Mouse (Mus musculus) limb, embryonic 12.5 days (tissue): ENCODE data around the gene Mcl1. TPM values are rescaled to one million over a fixed set of nuclear protein-coding genes. Genes with fewer than 3 reads are reported as not detected.
A peak's percentile ranks its signal among the peaks of the same experiment; 100 is the strongest.

Experiments
- ATAC-seq: fragments of 200-750 bp; cut with Nextera tagmentation; 2 replicates; pipeline ENCODE4 v1.8.0; 2017; ENCODE audit warnings: low read depth, moderate TSS enrichment; ENCODE audit not compliant: insufficient number of reproducible peaks, insufficient read depth, low FRiP score, low TSS enrichment
- H3K27ac ChIP-seq: fragments of 300-500 bp; sonication (generic); 2 replicates; pipeline ENCODE4 v1.5.1; 2016; ENCODE audit warnings: mild to moderate bottlenecking, moderate library complexity
- H3K27me3 ChIP-seq: fragments of 300-500 bp; sonication (generic); 2 replicates; pipeline ENCODE4 v1.6.1; 2016; ENCODE audit warnings: mild to moderate bottlenecking, moderate library complexity
- H3K36me3 ChIP-seq: fragments of 300-500 bp; sonication (generic); 2 replicates; pipeline ENCODE4 v1.6.1; 2016; ENCODE audit warnings: mild to moderate bottlenecking, moderate library complexity
- H3K4me1 ChIP-seq: fragments of 300-500 bp; sonication (generic); replicated peaks from 2 replicates; pipeline ENCODE4 v1.6.1; 2016
- H3K4me2 ChIP-seq: fragments of 300-500 bp; sonication (generic); 2 replicates; pipeline ENCODE4 v1.6.1; 2016; ENCODE audit warnings: mild to moderate bottlenecking, moderate library complexity
- H3K4me3 ChIP-seq: fragments of 300-500 bp; sonication (generic); replicated peaks from 2 replicates; pipeline ENCODE4 v1.5.1; 2016; ENCODE audit warnings: mild to moderate bottlenecking
- H3K9ac ChIP-seq: fragments of 300-500 bp; sonication (generic); replicated peaks from 2 replicates; pipeline ENCODE4 v1.6.1; 2016; ENCODE audit warnings: mild to moderate bottlenecking, moderate library complexity
- H3K9me3 ChIP-seq: fragments of 300-500 bp; sonication (generic); 2 replicates; pipeline ENCODE4 v1.6.1; 2016; ENCODE audit warnings: mild to moderate bottlenecking, moderate library complexity
- WGBS: fragments of 180-500 bp; shearing (Covaris S2); methylation state at CpG from one replicate; pipeline ENCODE4 v1.1.7; 2016; 5-methylcytosine and 5-hydroxymethylcytosine counted together
- polyA plus RNA-seq: library from polyadenylated mRNA; unstranded; fragments of >200 nt; fragmentation: Nextera tagmentation; extraction: Ambion mirVana; gene quantifications from 2 replicates; pipeline ENCODE4 v1.2.1, GENCODE M21; 2016

The Mcl1 gene
- polyA plus RNA-seq, 1 experiment from 2014 or later: 69.9 TPM

GRCm38 (mm10) chr3:95630856-95631255 lies 27.7 kb upstream of the Mcl1 start:
- Histone ChIP-seq H3K4me1 (peaks cover 6% of the 10 kb centered on the region), H3K9ac (no peak overlapping the region), H3K4me3 (no peak overlapping the region), H3K9me3 (no peaks in the 10 kb centered on the region), H3K27me3 (no peaks in the 10 kb centered on the region), H3K4me2 (no peak overlapping the region), H3K36me3 (peaks cover 97% of the 10 kb centered on the region), H3K27ac (no peak overlapping the region)
- 81% methylated on average over 3 of the region's 3 CpGs for WGBS
- no peak for ATAC-seq

GRCm38 (mm10) chr3:95631304-95631703 lies 27.3 kb upstream of the Mcl1 start:
- H3K9ac ChIP-seq: no peak overlapping the region
- no peak overlapping the region for H3K27ac ChIP-seq
- no peaks in the 10 kb centered on the region for H3K27me3 ChIP-seq
- H3K4me3 ChIP-seq: no peak overlapping the region
- H3K36me3 ChIP-seq: peaks cover 99% of the 10 kb centered on the region
- WGBS: 77% methylated on average over 6 of the region's 6 CpGs
- no peaks in the 10 kb centered on the region for H3K9me3 ChIP-seq
- no peak for ATAC-seq
- peaks cover 1% of the 10 kb centered on the region for H3K4me1 ChIP-seq
- H3K4me2 ChIP-seq: no peak overlapping the region

- Histone ChIP-seq H3K27me3 (no peaks in the 10 kb centered on the region), H3K4me1 (no peaks in the 10 kb centered on the region), H3K9me3 (no peaks in the 10 kb centered on the region), H3K27ac (peak overlapping the region; percentile 5; the same call in 1 of the 2 replicates), H3K36me3 (peaks cover 100% of the 10 kb centered on the region), H3K4me2 (no peak overlapping the region), H3K9ac (no peak overlapping the region), H3K4me3 (no peak overlapping the region)
- no peak for ATAC-seq
- WGBS: 81% methylated on average over 12 of the region's 12 CpGs
Measured at GRCm38 (mm10) chr3:95632648-95633588, 25.7 kb upstream of the Mcl1 start.

DNA sequence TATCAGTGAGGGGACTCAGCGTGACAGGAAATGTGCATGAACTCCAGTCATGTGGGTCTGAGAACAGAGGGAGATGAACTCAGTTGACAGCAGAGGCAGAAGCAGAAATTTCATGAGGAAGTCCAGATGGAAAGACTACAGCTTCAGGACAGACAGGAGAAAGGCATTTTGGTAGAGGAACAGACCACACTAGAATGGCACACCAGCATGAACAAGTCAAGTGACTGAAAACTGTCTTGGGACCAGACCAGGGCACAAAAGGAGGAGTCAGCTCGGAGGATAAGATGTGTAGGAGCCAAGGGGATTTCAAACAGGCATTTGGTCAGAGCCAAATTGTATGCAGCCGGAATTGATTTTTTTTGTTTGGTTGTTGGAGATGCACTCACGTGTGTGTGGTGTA lies 23.0 kb upstream of the Mcl1 start:
- Histone ChIP-seq H3K4me1 (no peaks in the 10 kb centered on the region), H3K9me3 (no peaks in the 10 kb centered on the region), H3K4me3 (no peak overlapping the region), H3K27ac (no peak overlapping the region), H3K9ac (no peak overlapping the region), H3K36me3 (peaks cover 99% of the 10 kb centered on the region), H3K27me3 (no peaks in the 10 kb centered on the region), H3K4me2 (no peak overlapping the region)
- ATAC-seq: no peak
- 85% methylated on average over 4 of the region's 4 CpGs for WGBS

- no peak overlapping the region for H3K27ac ChIP-seq
- H3K4me1 ChIP-seq: no peaks in the 10 kb centered on the region
- H3K4me2 ChIP-seq: no peak overlapping the region
- no peak overlapping the region for H3K9ac ChIP-seq
- H3K4me3 ChIP-seq: no peak overlapping the region
- peaks cover 95% of the 10 kb centered on the region for H3K36me3 ChIP-seq
- H3K9me3 ChIP-seq: no peaks in the 10 kb centered on the region
- no peaks in the 10 kb centered on the region for H3K27me3 ChIP-seq
- 75% methylated on average over 4 of the region's 4 CpGs for WGBS
- ATAC-seq: no peak
Measured at GRCm38 (mm10) chr3:95636072-95636471, 22.5 kb upstream of the Mcl1 start.

DNA sequence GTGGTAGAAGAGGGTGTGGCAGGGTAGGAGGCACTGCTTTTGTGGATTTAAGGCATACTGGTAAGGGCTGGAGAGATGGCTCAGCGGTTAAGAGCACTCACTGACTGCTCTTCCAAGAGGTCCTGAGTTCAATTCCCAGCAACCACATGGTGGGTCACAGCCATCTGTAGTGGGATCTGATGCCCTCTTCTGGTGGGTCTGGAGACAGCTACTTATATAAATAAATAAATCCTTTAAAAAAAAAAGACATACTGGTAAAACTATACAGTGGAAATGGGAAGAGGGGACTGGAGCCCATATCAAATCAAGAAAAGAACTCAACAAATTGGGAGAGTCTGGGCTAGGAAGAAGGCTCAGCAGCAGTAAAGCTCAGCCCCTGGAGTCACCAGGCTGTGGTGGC lies 18.9 kb upstream of the Mcl1 start:
- Histone ChIP-seq H3K9ac (no peak overlapping the region), H3K4me1 (no peaks in the 10 kb centered on the region), H3K4me2 (no peak overlapping the region), H3K27me3 (no peaks in the 10 kb centered on the region), H3K4me3 (no peak overlapping the region), H3K9me3 (no peaks in the 10 kb centered on the region), H3K27ac (no peak overlapping the region), H3K36me3 (peaks cover 70% of the 10 kb centered on the region)
- no peak for ATAC-seq
- 96% methylated on average over 1 of the region's 1 CpGs for WGBS

GRCm38 (mm10) chr3:95643097-95643496 lies 15.5 kb upstream of the Mcl1 start:
- Histone ChIP-seq H3K9ac (no peak overlapping the region), H3K27me3 (no peaks in the 10 kb centered on the region), H3K4me1 (no peaks in the 10 kb centered on the region), H3K4me2 (no peak overlapping the region), H3K9me3 (no peaks in the 10 kb centered on the region), H3K36me3 (peaks cover 36% of the 10 kb centered on the region), H3K4me3 (no peak overlapping the region), H3K27ac (no peak overlapping the region)
- no peak for ATAC-seq
- 90% methylated on average over 7 of the region's 7 CpGs for WGBS

DNA sequence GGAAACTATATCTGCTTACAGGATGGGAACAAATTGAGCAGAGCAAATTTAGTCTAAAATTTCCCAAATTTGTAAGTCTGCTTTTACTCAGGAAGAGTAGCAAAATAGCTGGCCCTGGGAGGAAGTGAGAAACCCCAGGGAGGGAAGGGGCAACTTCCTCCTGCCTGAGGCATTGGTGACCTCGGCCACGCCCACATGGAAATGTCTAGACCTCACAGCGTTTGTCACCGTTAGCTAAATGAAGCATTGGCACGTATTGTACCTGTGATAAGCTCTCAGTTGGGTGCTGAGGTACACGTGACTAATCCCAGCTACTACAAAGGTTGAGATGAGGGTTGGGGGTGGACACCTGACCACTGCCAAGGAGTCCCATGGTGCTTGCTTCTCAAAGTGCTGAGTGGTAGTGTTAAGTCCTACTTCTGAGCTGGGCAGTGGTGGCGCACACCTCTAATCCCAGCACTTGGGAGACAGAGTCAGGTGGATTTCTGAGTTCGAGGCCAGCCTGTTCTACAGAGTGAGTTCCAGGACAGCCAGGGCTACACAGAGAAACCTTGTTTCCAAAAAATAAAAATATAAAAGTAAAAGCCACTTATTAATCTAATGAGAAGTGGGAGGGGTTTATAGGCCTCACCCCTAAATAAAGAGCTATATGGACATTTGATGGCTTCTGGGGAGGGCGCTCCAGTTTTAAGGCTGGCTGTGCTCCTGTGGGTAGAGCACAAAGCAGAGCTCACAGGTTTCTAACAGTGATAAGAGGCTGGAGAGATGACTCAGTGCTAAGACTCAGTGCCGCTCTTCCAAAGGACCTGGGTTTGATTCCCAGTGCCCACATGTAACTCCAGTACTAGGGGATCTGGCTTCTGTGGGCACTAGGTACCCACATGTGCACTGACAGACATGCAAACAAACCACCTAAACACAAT lies 13.0 kb upstream of the Mcl1 start:
- Histone ChIP-seq H3K4me1 (no peaks in the 10 kb centered on the region), H3K4me2 (no peak overlapping the region), H3K9me3 (no peaks in the 10 kb centered on the region), H3K4me3 (no peak overlapping the region), H3K9ac (no peak overlapping the region), H3K27ac (no peak overlapping the region), H3K36me3 (peaks cover 11% of the 10 kb centered on the region), H3K27me3 (no peaks in the 10 kb centered on the region)
- ATAC-seq: no peak
- 58% methylated on average over 10 of the region's 10 CpGs for WGBS

DNA sequence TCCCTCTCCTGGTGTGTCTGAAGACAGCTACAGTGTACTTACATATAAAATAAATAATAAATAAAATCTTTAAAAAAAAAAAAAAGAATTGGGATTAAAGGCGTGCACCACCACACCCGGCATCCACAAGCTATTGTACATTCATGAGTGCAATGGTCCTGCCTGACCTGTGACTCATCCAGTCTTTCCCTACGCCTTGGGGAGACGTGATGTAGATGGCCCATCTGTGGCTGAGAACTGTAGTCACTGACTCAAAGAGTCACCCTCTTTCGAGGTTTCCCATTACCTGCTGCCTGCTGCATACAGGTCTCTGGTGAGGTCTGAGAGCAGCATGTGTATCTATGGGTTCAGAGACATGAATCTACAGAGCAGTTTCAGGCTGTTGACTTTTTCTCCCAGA lies 10.6 kb upstream of the Mcl1 start:
- Histone ChIP-seq H3K9me3 (no peaks in the 10 kb centered on the region), H3K9ac (no peak overlapping the region), H3K36me3 (0 out of 2 replicates have a peak, but pooled peaks cover 3% of the 10 kb centered on the region), H3K4me1 (peaks cover 10% of the 10 kb centered on the region), H3K27ac (no peak overlapping the region), H3K4me3 (no peak overlapping the region), H3K4me2 (no peak overlapping the region), H3K27me3 (no peaks in the 10 kb centered on the region)
- no peak for ATAC-seq
- 94% methylated on average over 5 of the region's 5 CpGs for WGBS

GRCm38 (mm10) chr3:95650276-95651032 lies 8.1 kb upstream of the Mcl1 start:
- Histone ChIP-seq H3K4me3 (no peak overlapping the region), H3K36me3 (no peaks in the 10 kb centered on the region), H3K9me3 (no peaks in the 10 kb centered on the region), H3K4me2 (no peak overlapping the region), H3K9ac (no peak overlapping the region), H3K27me3 (no peaks in the 10 kb centered on the region), H3K27ac (no peak overlapping the region), H3K4me1 (peaks cover 19% of the 10 kb centered on the region)
- no peak for ATAC-seq
- 68% methylated on average over 6 of the region's 6 CpGs for WGBS

GRCm38 (mm10) chr3:95651033-95651373 lies 7.6 kb upstream of the Mcl1 start:
- H3K4me2 ChIP-seq: no peak overlapping the region
- 85% methylated on average over 3 of the region's 3 CpGs for WGBS
- ATAC-seq: no peak
- H3K27me3 ChIP-seq: no peaks in the 10 kb centered on the region
- H3K27ac ChIP-seq: no peak overlapping the region
- no peak overlapping the region for H3K4me3 ChIP-seq
- H3K9ac ChIP-seq: no peak overlapping the region
- no peaks in the 10 kb centered on the region for H3K9me3 ChIP-seq
- H3K36me3 ChIP-seq: no peaks in the 10 kb centered on the region
- peaks cover 19% of the 10 kb centered on the region for H3K4me1 ChIP-seq
